Mouse (Mus musculus) frontal cortex, postnatal 36 days (tissue): ENCODE measurements around the gene Atpaf1.

Experiments
- DNase-seq, 2 experiments: peaks; one replicate each; pipeline ENCODE4 v3.0.0; 2022; ENCODE audit warnings: low spot score in 2 of 2

The Atpaf1 gene

DNA sequence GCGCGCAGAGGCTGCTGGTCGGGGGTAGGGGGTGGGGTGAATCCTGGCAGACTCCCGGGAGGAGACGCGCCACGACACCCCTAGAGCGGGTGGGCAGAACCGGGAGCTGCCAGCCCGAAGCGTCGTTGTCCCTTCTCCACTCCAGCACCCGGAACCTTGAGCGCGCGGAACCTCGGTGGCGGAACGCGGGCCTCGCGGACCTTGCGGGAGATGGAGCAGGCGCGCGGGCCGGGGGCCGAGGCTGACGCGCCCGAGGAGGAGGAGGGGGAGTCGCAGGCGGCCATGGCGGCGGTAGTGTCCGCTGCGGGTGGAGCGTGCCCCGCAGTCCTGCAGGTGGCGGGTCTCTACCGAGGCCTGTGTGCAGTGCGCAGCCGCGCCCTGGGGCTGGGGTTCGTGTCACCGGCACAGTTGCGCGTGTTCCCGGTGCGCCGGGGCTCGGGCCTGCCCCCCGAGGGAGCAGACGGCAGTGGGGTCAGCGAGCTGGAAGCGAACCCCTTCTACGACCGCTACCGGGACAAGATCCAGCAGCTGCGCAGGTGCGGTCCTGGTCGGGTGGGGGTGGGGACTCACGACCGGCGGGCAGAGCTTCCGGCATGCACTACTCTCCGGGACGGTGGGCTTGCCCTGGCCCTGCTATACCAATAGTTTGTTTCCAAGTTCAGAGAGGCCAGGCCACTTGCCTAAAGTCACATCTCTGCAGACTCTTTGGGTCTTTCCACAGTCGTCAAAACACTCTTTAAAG, at the start of gene Atpaf1:
Atpaf1 (plus strand) TSS at position 44 of the 742 bp plus-strand sequence.
- DNase-seq = peak; percentile 80 to 81

DNA sequence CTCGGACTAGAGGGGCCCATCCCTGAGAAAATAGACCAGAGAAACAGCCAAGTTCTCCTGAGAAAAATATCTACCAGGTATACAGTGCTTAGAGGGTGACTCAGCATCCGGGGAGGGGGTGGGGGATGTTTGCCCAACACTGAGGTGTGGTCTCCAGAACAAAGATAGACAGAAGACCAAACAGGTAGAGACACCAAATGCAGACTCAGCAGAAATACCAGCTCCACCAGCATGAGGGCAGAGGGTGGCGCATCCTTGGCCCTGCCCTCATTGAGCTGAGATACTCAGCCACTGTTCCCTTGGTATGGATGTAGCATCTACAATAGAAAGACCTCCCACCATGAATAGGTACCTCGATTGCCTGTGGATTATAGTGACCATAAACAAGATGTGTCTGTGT, 49.7 kb upstream of the Atpaf1 start:
- DNase-seq = no peak

DNA sequence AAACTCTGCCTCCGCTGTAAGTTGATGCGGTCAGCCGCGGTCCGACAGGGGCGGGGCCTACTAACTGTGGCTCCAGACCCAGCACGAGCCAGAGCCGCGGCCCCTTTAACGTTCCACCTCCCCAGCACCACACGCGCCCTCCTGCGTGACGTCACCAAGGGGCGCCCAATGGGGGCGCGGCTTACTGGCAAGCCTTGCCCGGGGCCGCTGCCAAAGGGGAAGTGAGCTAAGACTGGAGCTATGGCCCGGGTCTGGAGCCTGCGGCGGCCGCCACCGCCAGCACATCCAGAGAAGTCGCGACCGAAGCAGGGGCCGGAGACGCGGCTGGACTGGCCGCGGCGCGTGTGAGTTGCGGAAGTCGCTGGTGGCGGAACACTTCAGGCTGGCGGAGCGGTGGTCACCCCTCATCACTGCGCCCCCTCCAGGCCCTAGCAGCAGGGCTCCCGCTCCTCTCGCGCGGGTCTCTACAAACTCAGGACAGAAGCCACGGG, 47.0 kb upstream of the Atpaf1 start, which contains the start of gene Efcab14:
Efcab14 (plus strand) TSS at position 194 of the 491 bp plus-strand sequence.
- DNase-seq = peak; percentile 98

DNA sequence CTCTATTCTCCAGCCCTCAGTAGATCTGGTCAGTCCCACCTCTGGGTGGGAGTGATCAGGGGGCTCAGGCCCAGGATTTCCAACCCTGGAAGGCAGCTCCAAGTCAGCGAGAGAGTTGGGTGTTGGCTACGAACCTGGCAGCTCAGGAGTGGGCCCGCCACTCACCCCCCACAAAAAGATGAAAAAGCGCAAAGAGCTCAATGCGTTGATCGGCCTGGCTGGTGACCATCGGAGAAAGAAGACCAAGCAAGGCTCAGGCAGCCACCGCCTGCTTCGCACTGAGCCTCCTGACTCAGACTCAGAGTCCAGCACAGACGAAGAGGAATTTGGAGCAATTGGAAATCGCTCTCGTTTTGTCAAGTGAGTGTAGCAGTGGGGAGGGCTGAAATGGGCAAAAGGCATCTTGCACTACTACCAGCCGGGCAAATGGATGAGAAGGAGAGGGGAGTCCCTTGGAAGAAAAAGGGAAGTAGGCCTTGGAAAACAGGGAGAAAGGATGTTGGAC, 46.1 kb upstream of the Atpaf1 start:
- DNase-seq = no peak

DNA sequence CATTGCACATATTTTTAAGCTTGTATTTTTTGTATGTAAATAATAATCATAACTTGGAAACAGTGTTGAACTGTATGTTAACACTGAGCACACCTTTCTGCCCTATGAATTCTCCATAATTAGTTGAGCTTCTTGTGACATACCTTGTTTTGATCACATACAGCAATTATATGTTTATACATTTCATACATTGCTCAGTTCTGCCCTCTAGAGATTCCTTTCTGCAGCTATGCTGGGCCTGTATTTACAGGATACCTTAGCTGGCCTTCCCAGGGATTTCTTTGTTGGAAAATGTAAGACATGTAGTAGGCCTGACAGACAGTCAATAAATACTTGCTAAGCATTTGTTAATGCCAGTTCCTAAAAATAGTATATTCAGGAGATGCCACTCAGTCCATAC, 42.0 kb upstream of the Atpaf1 start:
- no peak for DNase-seq

DNA sequence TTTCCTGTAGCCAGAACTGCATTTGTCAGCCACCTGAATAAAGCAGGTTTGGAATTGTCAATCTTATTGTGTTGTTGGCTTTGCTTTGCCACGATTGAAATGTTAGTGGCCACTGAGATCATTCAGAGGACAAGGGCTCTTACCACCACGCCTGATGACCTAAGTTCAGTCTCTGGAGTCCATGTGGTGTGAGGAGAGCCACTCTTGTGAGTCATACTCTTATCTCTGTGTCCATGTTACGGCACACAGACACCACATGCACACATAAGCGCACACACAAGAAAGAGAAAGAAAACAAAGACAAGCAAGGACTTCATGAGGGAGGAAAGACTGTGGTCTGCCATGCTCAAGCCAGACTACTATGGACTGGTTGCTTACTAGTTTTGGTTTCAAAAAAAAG, 41.5 kb upstream of the Atpaf1 start:
- DNase-seq = no peak

DNA sequence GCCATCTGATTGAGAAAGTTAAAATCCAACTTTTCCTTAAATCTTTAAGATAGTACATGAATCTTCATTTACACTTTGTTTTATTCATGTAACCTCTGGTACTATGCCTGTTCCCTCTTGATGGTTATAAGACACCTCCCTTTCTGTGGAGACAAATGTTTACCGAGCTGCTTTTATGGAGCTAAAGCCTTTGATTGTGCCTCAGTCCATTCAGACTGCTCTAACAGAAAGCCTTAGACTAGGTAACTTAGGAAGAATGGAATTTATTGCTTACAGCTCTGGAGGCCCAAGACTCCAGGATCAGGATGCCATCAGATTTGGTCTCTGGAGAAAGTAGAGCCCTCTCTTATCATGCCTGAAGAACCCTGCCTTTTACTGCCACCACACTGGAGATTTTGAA, 36.4 kb upstream of the Atpaf1 start:
- DNase-seq = no peak

DNA sequence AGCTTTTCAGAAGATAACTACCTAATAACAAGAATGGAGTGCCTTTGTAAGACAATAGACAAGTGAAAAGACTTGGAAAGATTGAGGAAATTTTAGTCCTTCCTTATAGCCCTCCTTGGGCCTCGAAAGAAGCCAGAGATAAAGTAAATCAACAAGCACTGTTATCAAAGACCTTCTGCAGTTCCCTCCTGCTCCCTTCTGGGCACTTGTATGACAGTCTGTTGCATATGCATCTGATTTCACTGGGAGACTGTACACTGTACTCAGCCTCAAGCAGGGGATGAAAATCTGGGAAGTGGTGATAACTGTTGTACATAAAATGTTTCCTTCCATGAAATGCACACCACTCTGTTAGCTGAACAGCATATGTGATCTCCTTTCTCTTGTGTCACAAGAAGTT, 35.3 kb upstream of the Atpaf1 start:
- no peak for DNase-seq

DNA sequence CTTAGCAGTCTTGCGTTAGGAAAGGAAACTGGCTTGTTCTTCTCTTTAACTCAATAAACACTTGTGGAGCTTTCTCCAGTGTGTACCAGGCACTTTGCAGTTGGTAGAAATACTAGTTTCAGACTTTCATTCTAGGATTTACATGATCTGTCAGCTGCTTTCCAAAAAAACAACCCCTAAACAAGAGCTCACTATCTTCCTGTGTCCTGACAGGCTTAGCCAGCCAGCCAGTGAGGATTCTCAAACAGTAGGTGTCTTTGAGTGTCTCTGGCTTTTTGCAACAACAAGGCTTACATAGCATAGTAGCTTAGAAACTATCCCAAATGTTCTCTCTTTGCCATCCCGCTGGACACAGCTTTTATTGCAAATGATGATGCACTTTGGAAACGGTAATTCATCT, 30.5 kb upstream of the Atpaf1 start:
- no peak for DNase-seq

DNA sequence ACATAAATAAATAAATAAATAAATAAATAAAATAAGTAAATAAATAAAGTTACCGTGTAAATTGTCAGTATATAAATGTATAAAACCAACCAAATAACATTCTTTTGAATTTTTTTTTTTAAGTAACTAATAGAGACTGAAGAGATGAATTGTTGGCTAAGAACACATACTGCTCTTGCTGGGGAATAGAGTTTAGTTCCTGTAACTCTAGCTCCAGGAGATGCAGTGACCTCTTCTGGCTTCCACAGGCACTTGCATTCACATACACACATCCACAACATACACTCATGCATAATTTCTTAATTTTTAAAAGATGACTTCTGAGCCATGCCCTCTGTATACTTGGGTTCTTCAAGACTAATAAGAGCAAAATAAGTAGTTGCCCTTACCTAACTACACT, 29.8 kb upstream of the Atpaf1 start:
- DNase-seq = no peak

DNA sequence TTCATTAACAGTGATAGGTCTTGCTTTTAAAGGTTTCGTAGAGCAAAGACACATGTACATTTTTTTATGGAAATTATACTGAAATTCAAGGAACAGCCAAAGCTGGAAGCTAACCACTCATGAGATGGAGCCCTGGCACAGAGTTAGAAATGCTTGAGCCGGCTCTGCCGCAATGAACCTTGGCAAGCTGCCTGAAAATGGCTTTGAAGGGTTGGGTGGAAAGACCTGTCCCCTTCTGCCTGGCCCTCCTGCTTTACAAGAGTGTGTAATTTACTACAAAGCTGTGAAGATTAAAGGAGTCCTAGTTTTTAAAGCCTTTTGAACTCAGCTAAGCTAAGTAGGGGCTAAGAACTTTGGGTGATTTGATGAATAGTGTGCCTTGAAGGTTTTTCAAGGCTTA, 23.4 kb upstream of the Atpaf1 start:
- DNase-seq = no peak

DNA sequence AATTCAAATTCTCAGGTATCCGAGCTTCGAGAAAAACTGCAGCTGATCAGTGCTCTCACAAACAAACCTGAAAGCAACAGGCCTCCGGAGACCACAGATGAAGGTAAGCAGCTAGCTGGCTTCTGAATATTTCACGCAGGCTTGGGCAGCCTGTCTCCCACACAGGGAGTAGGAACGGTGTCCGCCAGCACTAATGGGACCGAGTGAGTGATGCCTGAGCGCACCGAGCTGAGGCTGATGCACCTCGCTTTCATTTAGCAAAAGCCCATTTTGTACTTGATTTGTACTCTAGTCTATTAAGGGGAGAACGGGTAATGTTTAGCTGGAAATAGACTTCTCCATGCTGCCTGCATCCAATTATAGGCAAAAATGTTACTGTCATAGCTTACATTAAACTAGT, 20.0 kb upstream of the Atpaf1 start:
- no peak for DNase-seq

DNA sequence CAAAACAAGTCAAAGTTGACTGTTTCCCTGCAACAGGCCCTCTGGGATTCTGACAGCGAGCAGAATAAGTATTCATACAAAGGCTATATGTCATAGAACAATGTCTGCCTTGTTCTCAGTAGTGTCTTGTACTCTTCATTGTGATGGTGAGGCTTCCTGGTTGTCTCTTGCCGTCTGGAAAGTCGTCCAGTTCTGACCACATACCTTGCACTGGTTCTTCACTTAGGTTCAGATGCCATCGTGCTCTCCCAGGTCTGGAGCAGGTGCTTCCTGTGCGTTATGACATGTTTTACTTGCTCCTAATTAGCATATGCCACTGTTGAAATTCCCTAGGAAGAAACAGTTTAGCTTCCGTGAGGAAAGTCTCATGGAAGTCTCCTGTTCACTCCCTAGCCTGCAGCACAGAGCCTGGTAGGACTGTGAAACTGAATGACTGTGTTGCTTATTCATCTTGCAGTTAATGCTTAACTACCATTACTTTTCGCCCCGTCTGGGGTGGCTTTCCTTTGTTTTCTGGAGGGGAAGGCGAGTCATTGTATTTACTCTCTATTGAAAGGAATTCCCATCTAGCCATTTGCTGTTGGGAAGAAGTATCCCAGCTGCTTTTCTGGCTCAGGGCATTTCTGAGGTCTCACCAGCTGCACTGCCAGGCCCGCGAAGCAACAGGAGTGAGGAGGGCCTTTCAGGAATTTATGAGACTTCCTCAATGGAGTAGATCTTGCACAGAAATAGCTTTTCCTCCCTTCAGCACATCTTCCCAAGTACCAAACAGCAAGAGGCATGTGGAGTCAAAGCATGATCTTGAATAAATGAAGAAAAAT, 16.8 kb upstream of the Atpaf1 start:
- no peak for DNase-seq

DNA sequence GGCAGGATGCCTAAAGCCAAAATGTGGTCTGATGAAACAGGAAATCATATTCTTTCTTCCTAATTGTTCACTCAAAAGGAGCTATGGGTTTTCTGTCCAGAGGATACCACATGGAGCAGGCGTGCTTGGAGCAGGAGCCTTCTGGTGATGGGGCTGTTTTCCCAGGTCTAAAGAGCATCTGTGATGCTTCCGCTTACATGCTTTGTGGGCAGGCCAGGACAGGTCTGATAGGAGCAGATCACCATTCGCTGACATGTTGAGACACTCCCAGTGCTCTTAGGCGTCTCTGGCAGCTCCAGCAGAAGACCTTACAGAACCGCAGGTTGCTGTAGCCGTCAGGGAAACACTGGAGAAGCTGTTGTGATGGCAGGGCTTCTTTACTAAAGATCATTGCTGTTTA, 9.6 kb upstream of the Atpaf1 start:
- no peak for DNase-seq

DNA sequence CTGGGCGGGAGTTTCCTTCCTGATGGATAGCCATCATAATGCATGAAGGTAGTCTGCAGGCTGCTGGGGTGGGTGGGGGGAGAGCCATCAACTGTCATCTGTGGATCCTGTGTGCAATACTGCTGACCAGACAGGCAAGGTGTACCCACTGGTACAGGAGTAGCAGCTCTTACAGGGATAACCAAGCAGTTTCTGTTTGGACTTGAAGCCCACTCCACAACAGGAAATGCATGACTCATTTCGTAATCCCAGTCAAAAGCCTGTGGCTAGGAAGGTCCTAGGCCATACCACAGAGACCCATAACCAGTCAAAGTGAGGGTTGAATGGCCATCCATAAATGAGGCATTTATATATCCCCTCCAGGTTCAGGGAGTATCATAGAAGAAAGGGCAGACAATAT, 7.0 kb upstream of the Atpaf1 start:
- DNase-seq = no peak

DNA sequence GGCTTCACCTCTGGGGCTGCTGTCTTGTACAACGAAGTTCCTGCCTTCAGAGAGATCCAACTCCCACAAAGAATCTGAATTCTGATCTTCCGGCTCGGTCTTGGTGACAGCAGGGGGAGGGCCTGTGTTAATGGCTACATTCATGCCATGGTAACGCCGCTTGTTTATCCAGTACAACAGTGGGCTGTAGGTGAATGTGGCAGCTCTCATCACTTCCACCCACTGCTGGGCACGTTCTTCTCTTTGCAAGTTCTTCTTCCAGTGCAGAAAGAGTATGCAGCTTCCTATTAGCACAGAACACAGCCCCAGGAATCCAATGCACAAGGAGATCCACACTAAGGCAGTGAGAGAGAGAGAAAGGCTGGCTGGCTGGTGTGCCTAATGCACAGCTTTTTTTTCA, 4.3 kb upstream of the Atpaf1 start:
- peak; percentile 30 to 52 for DNase-seq

DNA sequence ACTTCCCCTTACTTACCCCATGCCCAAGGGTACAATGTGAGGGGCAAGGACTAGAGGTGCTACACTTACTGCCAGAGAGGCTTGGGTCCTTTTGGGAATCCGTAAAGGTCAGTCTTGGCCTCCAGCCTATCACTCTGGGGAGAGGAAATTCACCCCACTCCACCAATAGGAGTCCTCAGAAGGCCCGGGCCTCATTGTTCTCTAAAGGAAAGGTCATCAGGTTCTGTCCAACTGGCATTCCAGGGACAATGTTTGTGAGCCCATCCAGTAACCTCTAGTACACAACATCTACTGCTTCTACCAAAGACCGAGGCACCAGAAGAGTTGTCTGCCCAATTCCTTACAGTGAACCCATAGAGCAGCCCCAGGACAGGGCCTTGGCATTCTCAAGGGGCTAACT, 3.7 kb upstream of the Atpaf1 start, which contains the start of gene Tex38:
Tex38 (minus strand) TSS at position 101 of the 400 bp plus-strand sequence.
- no peak for DNase-seq

DNA sequence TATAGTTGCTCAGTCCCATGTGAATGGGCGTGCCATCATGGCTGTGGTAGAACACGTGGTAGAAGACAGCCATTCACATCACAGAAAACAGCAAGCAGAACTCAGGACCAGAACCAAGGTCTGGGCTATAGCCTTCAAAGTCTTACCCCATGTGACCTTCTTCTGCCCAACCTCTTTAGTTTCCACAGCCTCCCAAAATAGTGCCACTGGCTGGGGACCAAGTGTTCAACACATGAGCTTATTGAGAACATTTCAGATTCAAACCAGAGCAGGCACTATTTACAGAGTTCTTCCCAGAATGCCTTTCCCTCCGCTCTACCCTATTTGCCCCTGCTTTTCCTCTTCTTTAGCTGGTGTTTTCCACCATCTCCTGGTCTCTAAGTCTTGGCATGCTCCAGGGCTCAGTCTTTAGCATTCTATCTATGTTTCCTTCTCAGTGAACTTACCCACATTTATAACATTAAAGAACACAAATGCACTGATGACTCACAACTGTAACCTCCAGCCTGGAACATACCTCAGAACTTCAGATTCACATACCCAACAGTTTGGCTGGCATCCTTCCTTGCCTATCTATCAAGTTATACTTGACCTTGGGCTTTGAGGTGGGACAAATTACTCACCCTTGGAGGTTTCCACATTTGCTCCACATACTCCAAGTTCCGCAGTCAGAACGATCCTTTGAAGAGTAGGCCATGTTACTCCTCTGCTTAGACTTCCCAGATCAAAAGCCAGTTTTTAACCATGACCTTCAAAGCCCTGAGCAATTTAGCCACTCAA, 2.4 kb upstream of the Atpaf1 start:
- no peak for DNase-seq

DNA sequence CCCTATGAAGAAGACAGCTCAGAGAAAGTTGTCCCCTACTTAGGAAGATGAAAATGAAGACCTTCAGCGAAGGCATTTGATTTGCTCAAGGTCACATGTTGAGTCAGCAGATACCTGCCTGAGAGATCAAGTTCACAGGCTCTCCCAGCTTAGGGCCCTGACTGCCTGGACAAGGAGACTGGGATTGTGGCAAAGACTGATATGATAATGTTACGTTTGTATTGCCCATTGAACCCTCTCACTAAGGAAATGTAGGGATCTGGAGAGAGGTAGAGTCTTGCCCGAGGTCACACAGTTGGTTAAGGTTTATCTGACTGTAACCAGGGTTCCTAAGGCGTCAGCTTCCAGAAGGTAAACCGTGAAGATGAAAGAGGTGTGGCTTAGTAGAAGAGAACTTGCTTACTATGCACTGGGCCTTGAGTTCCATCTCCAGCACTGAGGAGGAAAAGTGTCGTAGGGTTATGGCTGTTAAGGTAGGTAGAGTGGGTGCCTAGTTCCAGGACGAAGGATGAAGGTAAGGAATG, 961 bp downstream of the Atpaf1 start:
- no peak for DNase-seq

DNA sequence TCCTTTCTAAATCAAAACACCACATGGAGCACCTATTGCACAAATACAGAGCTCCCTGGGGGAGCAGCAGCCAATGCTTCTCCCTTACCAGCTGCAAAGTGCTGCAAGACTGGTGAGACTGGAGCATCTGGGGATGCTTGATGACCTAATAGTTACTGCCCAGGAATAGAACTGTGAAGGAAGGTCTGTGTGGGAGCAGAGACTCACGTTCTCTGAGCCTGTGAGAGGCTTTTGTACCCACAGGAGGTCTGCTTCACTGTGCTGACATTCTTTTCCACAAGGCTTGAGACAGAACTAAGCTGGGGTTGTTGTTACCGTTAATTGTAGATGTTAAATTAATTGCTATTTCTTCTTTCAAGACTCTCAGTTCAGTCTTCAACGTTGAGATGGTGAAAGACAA, 6.3 kb downstream of the Atpaf1 start:
- peak in 1 of 2 experiments; percentile 32 for DNase-seq

DNA sequence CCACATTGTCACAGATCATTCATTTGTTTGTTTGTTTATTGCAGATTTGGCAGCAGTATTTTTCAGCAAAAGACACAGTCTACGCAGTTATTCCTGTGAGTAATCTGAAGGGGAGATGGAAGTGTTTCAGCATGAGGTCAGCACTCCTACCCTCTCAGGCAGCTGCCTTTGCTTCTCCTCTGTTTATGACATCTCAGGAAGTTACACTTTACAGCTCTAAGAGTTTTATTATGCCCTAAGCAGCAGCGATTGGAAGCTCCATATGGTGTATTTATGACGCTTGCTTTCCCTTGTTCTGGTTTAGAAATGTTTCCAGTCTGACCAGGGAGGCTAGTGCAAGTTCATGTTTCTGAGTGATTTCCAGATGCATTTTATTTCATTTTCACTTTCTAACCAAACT, 10.7 kb downstream of the Atpaf1 start:
- DNase-seq = no peak

DNA sequence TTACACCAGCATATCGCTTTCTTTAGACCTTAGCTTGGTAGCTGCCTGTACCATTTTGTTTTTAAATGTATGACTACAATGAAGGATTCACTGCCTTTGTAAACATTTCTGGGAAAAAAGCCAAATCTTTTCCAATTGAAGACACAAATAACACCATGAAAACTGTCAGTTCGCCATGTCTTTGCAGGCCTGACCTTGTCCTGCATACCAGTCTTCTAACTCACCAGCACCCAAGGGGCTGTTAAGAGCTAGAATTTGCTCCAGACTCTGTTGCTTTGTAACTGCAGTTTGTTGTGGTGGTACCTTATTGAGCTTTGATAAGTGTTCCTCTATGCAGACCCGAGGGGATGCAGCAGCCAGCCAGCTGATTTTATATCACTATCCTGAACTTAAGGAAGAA, 15.4 kb downstream of the Atpaf1 start:
- DNase-seq = no peak
